Mouse (Mus musculus) lung, postnatal 14 days (tissue): Measurements from ENCODE around the gene Sass6.
A peak's percentile ranks its signal among the peaks of the same experiment; 100 is the strongest.

Experiments
- DNase-seq: peaks from one replicate; pipeline ENCODE4 v3.0.0; 2021

Sass6 gene

GRCm38 (mm10) chr3:116594728-116595602, at the start of gene Sass6:
Sass6 (plus strand) TSS chr3:116594982.
- DNase-seq: peak; percentile 99

DNA sequence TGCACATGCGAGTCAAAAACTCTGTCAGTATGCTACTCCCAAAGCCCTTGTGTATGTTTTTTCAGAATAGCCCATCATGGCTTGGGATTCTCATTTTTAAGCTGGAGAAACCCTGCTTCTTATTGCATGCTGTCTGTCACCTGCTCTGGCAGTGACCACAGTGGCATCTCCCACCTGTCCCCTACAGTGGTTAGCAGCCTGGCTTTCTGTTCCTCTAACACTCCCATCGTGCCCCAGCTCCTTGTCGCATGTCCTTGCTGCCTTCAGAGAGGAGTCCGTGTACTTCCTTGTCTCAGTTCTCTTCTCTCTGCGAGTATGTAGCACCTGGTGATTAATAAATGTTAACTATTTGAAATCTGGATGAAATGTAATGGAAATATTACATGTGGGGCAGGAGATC, 47.4 kb upstream of the Sass6 start:
- DNase-seq: no peak

DNA sequence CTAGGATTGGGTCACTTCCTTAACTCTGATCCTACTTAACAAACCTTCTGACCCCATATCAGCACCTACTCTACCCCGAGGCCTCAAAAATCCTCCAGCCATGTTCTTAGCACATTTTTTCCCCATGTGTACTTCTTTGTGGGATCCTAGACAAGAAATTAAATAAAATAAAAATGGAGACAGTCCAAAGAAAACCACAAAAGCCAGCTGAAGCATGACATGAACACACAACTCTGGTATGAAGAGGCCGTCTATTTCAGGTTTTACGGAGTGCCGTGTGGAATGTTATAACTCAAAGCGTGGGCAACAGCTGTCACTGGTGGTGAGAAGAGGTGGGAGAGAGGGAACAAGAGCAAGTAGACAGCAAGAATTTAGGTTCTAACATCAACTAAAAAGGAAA, 43.4 kb upstream of the Sass6 start:
- DNase-seq: no peak

DNA sequence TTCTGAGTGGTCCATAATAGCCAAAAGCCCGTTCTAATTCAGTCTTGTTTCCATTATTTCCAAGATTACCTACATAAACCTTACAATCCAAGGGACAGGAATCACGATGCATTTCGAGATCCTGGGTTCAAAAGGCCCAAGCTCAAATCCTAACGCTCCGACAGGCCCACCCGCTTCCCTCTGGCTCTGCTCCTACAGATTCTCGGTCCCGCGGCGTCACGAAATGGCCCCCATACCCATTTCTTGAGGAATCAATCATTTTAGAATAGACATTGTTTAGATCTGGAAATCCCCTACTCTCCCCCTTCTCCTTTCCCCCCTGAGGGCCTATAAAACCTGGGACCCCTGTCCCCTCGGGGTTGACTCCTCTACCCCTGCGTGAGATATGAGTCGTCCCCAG, 33.5 kb upstream of the Sass6 start:
- DNase-seq: peak; percentile 9

DNA sequence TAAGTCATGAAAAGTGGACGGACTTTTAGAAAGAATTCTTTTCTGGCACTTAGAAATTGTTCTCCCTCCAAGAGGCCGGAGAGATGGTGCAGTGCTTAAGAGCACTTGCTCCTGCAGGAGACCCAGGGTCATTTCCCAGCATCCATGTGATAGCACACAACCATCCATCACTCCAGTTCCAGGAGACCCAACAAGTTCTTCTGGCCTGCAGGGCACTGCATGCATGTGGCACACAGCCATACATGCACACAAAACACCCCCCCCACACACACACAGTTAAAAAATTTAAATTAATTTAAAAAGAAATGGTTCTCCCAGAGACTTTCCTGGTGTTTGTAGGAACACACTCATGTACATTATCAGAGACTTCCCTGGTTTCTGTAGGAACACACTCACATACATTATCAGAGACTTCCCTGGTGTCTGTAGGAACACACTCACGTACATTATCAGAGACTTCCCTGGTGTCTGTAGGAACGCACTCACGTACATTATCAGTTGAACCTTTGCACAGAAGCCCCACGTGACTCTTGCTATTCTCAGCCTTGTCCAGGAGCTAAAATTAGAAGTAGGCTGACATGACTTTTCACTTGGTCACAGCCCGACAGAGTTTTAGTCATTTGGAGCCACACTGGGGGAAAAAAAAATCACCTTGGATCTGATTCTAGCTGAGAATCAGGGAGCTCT, 32.2 kb upstream of the Sass6 start, which contains the start of gene Lrrc39:
Gene Lrrc39, plus strand, starts transcription at position 566 of the 687 bp plus-strand sequence.
- no peak for DNase-seq

GRCm38 (mm10) chr3:116563095-116563492, 31.7 kb upstream of the Sass6 start:
- no peak for DNase-seq

DNA sequence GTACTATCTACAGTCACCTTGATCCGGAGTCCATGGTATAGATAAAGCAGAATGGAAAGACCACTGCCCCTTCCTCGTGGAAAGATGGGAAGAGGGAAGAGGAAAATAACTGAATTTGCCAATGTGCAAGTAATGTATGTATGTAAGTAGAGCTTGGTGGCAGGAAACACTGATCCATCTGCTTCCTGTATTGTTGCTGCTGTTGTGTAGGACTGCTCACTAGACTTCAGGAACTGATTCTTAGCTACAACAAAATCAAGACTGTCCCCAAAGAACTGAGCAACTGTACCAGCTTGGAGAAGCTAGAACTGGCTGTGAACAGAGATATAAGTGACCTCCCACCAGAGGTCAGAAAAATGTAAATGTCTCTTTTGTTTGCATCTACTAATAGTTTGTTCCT, 24.2 kb upstream of the Sass6 start:
- DNase-seq: no peak

DNA sequence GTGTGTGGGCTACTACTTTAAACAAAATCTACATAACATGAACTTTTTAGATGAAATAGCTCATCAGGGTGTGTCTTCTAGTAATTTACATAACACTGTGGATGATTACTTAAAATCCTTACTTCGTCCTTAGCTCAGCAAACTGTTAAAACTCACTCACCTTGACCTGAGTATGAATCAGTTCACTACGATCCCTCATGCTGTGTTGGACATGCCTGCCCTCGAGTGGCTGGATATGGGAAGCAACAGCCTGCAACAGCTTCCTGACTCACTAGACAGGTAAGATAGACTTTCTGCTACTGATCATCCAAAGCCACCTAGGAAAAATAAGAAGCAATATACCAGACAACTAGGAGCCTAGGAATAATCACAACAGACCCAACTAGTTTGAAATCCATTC, 17.5 kb upstream of the Sass6 start:
- no peak for DNase-seq

DNA sequence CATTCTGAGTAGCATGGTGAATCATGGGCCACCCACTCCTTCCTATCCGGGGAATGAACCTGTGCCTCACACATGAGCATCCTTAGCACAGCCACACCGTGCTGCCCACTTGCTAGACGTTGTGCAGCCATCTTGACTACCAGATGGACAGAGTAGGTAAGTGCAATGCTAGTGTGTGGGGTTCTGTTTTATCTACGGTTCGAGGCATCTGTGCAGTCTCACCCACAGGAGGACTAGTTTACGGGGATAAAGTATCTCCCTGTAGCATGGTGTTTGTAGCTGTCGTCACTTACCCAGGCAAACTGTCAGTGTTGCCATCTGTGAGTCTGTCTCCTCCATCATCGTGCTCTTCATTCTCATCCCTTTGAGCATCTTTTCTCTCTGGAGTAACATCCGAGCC, 12.6 kb upstream of the Sass6 start:
- no peak for DNase-seq

- DNase-seq: no peak
Observed at GRCm38 (mm10) chr3:116594076-116594727, 580 bp upstream of the Sass6 start.

GRCm38 (mm10) chr3:116595603-116595991, 815 bp downstream of the Sass6 start:
- no peak for DNase-seq

- no peak for DNase-seq
Observed at GRCm38 (mm10) chr3:116599705-116600104, 4.9 kb downstream of the Sass6 start.

DNA sequence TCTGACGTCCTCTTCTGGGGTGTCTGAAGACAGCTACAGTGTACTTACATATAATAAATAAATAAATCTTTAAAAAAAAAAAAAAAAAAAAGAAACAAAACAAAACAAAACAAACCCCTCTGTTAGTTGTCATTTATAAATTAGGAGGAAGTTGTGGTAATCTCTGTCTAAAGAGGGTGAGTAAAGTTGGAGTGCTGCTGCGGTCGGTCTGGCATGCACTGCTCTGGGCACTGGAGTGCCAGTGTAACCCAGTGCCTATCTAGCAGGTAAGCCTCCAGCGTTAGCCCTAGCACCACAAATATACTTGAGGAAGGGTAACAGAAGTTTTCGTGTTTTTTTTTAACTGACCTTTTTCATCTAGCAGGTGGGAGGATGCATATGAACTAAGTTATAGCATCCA, 6.2 kb downstream of the Sass6 start:
- DNase-seq: no peak

- no peak for DNase-seq
Observed at GRCm38 (mm10) chr3:116601781-116602180, 7.0 kb downstream of the Sass6 start.

- DNase-seq: no peak
Observed at GRCm38 (mm10) chr3:116604570-116604969, 9.8 kb downstream of the Sass6 start.

DNA sequence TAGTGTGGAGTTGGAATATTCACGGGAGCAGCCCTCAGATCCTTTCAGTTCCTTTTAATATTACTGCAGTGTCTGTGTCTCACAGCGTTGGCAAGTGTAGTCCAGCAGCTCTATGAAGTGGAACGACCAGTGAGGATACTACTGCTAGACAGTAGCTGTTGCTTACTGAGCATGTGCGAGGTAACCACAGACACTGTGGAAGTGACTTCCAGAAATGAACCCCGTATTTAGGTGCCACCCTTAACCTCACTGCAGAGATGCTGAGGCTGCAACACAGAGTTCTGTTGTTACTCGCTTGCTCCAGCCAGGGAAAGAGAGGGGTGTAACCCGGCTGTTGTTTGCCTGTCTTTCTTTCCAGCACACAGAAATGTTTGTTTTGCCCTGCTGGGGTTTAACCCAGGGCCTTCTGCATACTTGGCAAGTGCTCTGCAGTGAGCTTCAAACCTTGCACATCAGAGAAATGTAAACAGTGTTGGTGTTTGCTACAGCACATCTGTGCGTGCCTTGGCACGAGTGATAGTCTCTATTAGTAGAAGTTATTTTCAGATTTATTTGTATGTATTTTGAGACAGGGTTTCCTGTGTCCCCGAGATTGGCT, 19.6 kb downstream of the Sass6 start, which contains the start of gene Trmt13:
Gene Trmt13, minus strand, starts transcription at position 293 of the 598 bp plus-strand sequence.
- DNase-seq: peak; percentile 14

- no peak for DNase-seq
Observed at GRCm38 (mm10) chr3:116615318-116616068, 20.7 kb downstream of the Sass6 start.

DNA sequence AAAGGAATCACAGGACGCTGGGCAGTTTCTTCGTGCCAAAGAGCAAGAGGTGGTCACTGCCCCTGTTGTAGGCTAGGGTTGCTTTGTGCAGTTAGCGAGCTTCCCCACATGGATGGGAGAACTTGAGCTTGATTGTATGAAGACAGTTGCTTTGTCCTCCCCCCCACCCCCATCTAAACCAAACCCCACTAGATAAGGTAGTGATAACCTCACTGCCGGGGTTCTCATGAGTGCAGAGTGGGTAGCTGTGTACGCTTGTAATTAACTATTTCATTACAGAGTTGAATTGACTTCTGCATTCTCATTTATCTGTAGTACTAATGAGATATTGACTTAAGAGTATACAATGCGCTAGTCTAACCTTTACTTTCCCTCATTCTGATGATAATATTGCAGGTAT, 24.1 kb downstream of the Sass6 start:
- DNase-seq: no peak

- DNase-seq: no peak
Observed at GRCm38 (mm10) chr3:116620636-116621370, 26.0 kb downstream of the Sass6 start.

GRCm38 (mm10) chr3:116622641-116623040, 27.9 kb downstream of the Sass6 start:
- DNase-seq: no peak

DNA sequence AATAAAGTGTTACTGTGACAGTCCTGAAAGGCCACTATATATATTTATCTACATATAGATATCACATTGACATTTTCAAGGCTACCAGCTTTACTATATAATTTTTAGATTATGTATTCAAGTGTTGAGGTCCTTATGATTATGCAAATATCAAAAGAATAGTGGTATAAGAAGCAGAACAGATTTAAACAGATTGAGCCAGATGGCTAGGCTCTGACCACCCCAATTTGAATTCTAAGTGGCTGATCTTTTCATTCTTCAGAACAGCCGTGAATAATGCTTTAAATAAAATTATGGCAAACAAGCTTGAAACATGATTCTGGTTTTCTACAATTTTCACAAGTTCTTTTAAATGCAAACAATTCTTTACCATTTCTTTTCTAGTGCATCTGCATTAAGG, 36.7 kb downstream of the Sass6 start:
- DNase-seq: no peak

- no peak for DNase-seq
Observed at GRCm38 (mm10) chr3:116632971-116633370, 38.2 kb downstream of the Sass6 start.
